Mouse (Mus musculus): Measurements from ENCODE around the gene Wdr24. TPM values are rescaled to one million over a fixed set of nuclear protein-coding genes. Genes with fewer than 3 reads are reported as not detected.

The Wdr24 gene
- polyA plus RNA-seq, 1 experiment from 2014 or later = 22.9 TPM

DNA sequence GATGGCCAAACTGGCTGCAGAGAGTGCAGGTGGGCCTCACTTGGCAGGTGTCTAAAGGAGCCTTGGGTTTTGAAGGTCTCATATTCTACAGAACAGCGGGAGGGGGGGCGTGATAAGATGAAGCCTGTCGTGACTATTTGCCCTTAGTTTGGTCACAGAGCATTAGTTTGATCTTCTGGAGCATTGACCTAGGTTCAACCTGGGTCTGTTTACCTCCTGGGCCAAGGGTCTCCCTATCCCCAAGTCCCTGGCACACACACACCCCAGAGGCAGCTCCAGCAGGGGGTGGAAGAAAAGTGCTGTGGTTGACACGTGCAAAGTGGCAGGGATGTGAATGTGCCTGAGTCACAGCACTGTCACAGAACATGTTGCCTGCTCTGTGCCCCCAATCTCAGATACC lies 12.5 kb upstream of the Wdr24 start:
- Histone ChIP-seq H3K9me3 (ENCODE audit: control insufficient read depth, low read length) (no peaks in the 10 kb centered on the region), H3K36me3 (ENCODE audit: control insufficient read depth, insufficient read depth, low read length) (no peaks in the 10 kb centered on the region), H3K4me2 (ENCODE audit: low read depth, low read length) (no peak overlapping the region), H3K9ac (ENCODE audit: low read depth, low read length) (no peak overlapping the region), H3K27ac (replicated peaks; ENCODE audit: low read depth, low read length) (no peak overlapping the region), H3K27me3 (replicated peaks; ENCODE audit: control insufficient read depth, insufficient read depth, low read length) (peaks cover 32% of the 10 kb centered on the region), H3K4me1 (ENCODE audit: control insufficient read depth, insufficient read depth, low read length) (peaks cover 8% of the 10 kb centered on the region; the same call in 1 of the 2 replicates), H3K4me3 (ENCODE audit: low read depth, low read length) (no peak overlapping the region)
- ATAC-seq (ENCODE audit: low read depth) = no peak
- WGBS = 74% methylated on average over 4 of the region's 4 CpGs
- no peak for DNase-seq (ENCODE audit: low spot score)

DNA sequence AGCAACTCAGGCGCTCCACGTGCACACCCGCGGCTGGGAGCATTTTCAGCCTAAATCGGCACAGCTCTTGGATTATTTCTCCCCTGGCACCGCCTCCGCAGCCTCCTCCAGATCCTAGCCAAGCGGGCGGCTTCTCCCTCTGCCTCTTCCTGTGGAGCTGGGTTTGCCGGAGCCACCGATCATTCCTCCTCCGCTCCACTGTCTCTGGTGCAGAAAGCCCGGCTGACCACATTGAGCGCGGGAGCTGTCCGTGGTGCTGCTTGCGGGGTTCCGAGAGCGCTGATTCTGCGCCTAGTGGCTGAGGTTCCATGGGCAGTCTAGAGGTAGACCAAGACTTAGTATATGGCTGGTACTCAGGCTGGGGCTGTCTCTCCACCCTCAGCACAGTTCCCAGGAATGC lies 10.0 kb upstream of the Wdr24 start:
- WGBS = 2% methylated on average over 20 of the region's 20 CpGs
- H3K4me3 ChIP-seq (ENCODE audit: low read depth, low read length) = no peak overlapping the region
- DNase-seq (ENCODE audit: low spot score) (peak; percentile 88), ATAC-seq (ENCODE audit: low read depth) (peak; percentile 31; the same call in 1 of the 2 replicates)
- H3K27ac ChIP-seq (replicated peaks; ENCODE audit: low read depth, low read length) = no peak overlapping the region
- peaks cover 8% of the 10 kb centered on the region; the same call in 1 of the 2 replicates for H3K4me1 ChIP-seq (ENCODE audit: control insufficient read depth, insufficient read depth, low read length)
- H3K4me2 ChIP-seq (ENCODE audit: low read depth, low read length) = 0 out of 2 replicates have a peak overlapping the region, but pooled peaks have one; percentile 26
- H3K9ac ChIP-seq (ENCODE audit: low read depth, low read length) = no peak overlapping the region
- H3K27me3 ChIP-seq (replicated peaks; ENCODE audit: control insufficient read depth, insufficient read depth, low read length) = peaks cover 34% of the 10 kb centered on the region
- H3K9me3 ChIP-seq (ENCODE audit: control insufficient read depth, low read length) = no peaks in the 10 kb centered on the region
- H3K36me3 ChIP-seq (ENCODE audit: control insufficient read depth, insufficient read depth, low read length) = no peaks in the 10 kb centered on the region

DNA sequence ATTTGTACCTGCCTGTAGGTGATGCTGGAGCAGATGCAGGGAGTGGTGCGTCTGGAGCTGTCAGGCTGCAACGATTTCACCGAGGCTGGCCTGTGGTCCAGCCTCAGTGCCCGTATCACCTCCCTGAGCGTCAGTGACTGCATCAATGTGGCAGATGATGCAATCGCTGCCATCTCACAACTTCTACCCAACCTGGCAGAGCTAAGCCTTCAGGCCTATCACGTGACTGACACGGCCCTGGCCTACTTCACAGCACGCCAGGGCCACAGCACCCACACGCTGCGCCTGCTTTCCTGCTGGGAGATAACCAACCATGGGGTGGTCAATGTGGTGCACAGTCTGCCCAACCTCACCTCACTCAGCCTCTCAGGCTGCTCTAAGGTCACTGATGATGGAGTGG lies 5.8 kb upstream of the Wdr24 start:
- 81% methylated on average over 11 of the region's 11 CpGs for WGBS
- ATAC-seq (ENCODE audit: low read depth) (no peak), DNase-seq (ENCODE audit: low spot score) (no peak)
- H3K4me3 ChIP-seq (ENCODE audit: low read depth, low read length) = no peak overlapping the region
- no peaks in the 10 kb centered on the region for H3K9me3 ChIP-seq (ENCODE audit: control insufficient read depth, low read length)
- H3K27ac ChIP-seq (replicated peaks; ENCODE audit: low read depth, low read length) = no peak overlapping the region
- no peaks in the 10 kb centered on the region for H3K36me3 ChIP-seq (ENCODE audit: control insufficient read depth, insufficient read depth, low read length)
- peaks cover 3% of the 10 kb centered on the region; the same call in 1 of the 2 replicates for H3K4me1 ChIP-seq (ENCODE audit: control insufficient read depth, insufficient read depth, low read length)
- H3K27me3 ChIP-seq (replicated peaks; ENCODE audit: control insufficient read depth, insufficient read depth, low read length) = peaks cover 37% of the 10 kb centered on the region
- H3K4me2 ChIP-seq (ENCODE audit: low read depth, low read length) = no peak overlapping the region
- H3K9ac ChIP-seq (ENCODE audit: low read depth, low read length) = no peak overlapping the region

DNA sequence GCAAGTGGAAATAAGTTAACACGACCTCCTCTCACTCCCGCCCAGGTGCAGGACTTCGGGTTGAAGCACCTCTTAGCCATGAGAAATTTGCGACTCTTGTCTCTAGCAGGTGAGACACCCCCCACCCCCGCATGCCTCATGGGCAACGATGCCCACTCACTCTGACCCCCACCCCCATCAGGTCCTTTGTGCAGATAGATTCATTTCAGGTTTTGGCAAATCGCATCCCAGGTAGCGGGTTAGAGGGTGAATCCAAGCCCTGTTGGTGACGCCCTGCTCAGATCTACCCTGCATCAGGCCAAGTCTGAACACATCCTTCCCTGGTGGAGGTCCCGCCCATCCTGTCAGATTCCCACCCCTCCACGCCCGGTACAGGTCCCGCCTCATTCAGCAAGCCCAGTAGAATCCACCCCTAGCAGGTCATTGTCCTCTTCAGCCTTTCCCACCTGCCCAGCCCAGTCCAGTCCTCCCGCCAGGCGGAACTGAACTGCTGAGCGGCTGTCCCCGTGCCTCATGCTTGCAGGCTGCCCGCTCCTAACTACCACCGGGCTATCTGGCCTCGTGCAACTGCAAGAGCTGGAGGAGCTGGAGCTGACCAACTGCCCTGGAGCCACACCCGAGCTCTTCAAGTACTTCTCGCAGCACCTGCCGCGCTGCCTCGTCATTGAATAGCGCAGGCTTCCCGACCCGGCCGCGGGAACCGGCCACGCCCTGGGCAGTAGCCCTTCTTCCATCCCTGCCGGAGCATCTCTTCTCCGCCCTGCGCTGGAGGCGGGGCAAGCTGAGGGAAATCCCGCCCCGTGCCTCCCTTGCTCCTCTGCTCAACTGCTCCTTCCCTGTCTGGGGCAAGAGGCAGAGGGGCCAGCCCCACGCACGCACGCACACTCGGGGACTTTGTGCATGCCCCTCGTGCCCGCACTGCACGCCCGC lies 4.3 kb upstream of the Wdr24 start:
- no peak overlapping the region; the same call in 1 of the 2 replicates for H3K9ac ChIP-seq (ENCODE audit: low read depth, low read length)
- H3K27ac ChIP-seq (replicated peaks; ENCODE audit: low read depth, low read length) = no peak overlapping the region
- ATAC-seq (ENCODE audit: low read depth) = no peak; the same call in 1 of the 2 replicates
- H3K27me3 ChIP-seq (replicated peaks; ENCODE audit: control insufficient read depth, insufficient read depth, low read length) = peaks cover 37% of the 10 kb centered on the region
- peak overlapping the region; percentile 31 for H3K4me2 ChIP-seq (ENCODE audit: low read depth, low read length)
- peak; percentile 21 for DNase-seq (ENCODE audit: low spot score)
- WGBS = 9% methylated on average over 34 of the region's 46 CpGs
- H3K4me3 ChIP-seq (ENCODE audit: low read depth, low read length) = 0 out of 2 replicates have a peak overlapping the region, but pooled peaks have one; percentile 6
- H3K36me3 ChIP-seq (ENCODE audit: control insufficient read depth, insufficient read depth, low read length) = no peaks in the 10 kb centered on the region
- peaks cover 3% of the 10 kb centered on the region for H3K4me1 ChIP-seq (ENCODE audit: control insufficient read depth, insufficient read depth, low read length)
- H3K9me3 ChIP-seq (ENCODE audit: control insufficient read depth, low read length) = no peaks in the 10 kb centered on the region

DNA sequence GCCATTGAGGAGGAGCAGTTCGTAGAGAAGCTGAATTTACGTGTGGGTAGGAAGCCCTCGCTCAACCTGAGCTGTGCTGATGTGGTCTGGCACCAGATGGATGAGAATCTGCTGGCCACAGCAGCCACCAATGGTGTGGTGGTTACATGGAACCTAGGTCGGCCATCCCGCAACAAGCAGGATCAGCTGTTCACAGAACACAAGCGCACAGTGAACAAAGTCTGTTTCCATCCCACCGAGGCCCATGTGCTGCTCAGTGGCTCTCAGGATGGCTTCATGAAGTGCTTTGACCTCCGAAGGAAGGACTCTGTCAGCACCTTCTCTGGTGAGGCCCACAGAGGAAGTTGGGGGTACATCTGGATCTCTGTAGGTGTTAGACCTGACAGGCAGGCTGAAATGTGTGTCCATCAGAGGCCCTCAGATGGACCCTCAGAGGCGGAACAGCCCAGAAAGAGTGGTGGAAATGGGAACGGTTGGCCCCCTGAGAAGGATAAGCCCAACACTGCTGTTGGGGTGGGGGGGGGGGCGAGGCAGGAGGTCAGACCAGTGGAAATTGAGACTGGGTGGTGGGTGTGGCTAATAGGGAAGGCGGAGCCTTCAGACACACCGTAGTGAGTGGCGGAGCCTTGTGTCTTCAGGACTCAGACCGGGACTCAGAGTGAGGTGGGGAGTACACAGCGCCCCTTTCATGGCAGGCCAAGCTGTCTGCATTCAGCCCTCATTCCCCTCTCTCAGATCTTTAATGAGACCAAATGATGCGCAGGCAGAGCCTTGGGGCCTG lies 1.1 kb downstream of the Wdr24 start:
- ATAC-seq (ENCODE audit: low read depth) = no peak
- peaks cover 17% of the 10 kb centered on the region for H3K27me3 ChIP-seq (replicated peaks; ENCODE audit: control insufficient read depth, insufficient read depth, low read length)

DNA sequence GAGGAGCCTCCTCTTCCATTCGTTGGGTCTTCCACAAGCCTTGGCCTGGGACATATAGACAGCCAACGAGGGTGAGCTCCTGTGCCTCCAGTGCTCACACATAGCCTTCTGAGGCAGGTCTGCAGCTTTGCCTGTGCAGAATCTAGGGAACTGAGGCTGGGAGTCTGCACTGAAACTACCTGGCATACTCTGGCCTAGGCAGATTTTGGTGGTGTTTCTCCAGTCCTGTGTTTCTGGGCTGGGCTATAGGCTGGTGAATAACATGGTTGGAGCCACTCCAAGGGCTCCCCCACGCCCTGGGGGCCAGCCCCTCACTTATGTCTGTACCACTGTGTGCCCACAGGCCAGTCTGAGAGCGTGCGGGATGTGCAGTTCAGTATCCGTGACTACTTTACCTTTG lies 1.9 kb downstream of the Wdr24 start:
- H3K9ac ChIP-seq (ENCODE audit: low read depth, low read length) = no peak overlapping the region
- DNase-seq (ENCODE audit: low spot score) (no peak), ATAC-seq (ENCODE audit: low read depth) (no peak)
- no peak overlapping the region for H3K27ac ChIP-seq (replicated peaks; ENCODE audit: low read depth, low read length)
- H3K4me2 ChIP-seq (ENCODE audit: low read depth, low read length) = no peak overlapping the region
- H3K27me3 ChIP-seq (replicated peaks; ENCODE audit: control insufficient read depth, insufficient read depth, low read length) = peaks cover 9% of the 10 kb centered on the region
- 88% methylated on average over 6 of the region's 6 CpGs for WGBS
- peaks cover 30% of the 10 kb centered on the region for H3K36me3 ChIP-seq (ENCODE audit: control insufficient read depth, insufficient read depth, low read length)
- peaks cover 18% of the 10 kb centered on the region for H3K4me1 ChIP-seq (ENCODE audit: control insufficient read depth, insufficient read depth, low read length)
- no peak overlapping the region for H3K4me3 ChIP-seq (ENCODE audit: low read depth, low read length)
- H3K9me3 ChIP-seq (ENCODE audit: control insufficient read depth, low read length) = no peaks in the 10 kb centered on the region

More for the DNA sequence above, 1.1 kb downstream of the Wdr24 start:
- no peak for DNase-seq (ENCODE audit: low spot score)
- peak overlapping the region; percentile 98 for H3K4me2 ChIP-seq (ENCODE audit: low read depth, low read length)
- no peaks in the 10 kb centered on the region for H3K9me3 ChIP-seq (ENCODE audit: control insufficient read depth, low read length)
- peak overlapping the region; percentile 74 for H3K4me3 ChIP-seq (ENCODE audit: low read depth, low read length)
- H3K9ac ChIP-seq (ENCODE audit: low read depth, low read length) = peak overlapping the region; percentile 76
- no peak overlapping the region for H3K27ac ChIP-seq (replicated peaks; ENCODE audit: low read depth, low read length)
- H3K4me1 ChIP-seq (ENCODE audit: control insufficient read depth, insufficient read depth, low read length) = peaks cover 13% of the 10 kb centered on the region
- H3K36me3 ChIP-seq (ENCODE audit: control insufficient read depth, insufficient read depth, low read length) = peaks cover 23% of the 10 kb centered on the region
- WGBS = 76% methylated on average over 15 of the region's 17 CpGs

DNA sequence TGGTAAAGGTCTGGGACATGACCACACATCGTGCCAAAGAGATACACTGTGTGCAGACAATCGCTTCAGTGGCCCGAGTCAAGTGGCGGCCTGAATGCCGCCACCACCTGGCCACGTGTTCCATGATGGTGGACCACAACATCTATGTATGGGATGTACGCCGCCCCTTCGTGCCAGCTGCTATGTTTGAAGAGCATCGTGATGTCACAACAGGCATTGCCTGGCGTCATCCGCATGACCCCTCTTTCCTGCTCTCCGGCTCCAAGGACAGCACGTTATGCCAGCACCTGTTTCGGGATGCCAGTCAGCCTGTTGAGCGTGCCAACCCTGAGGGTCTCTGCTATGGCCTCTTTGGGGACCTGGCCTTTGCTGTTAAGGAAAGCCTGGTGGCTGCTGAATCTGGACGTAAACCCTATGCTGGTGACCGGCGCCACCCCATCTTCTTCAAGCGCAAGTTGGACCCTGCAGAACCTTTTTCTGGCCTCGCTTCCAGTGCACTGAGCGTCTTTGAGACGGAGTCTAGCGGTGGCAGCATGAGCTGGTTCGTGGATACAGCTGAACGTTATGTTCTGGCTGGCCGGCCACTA lies 2.6 kb downstream of the Wdr24 start:
- H3K36me3 ChIP-seq (ENCODE audit: control insufficient read depth, insufficient read depth, low read length) = peaks cover 38% of the 10 kb centered on the region
- H3K9me3 ChIP-seq (ENCODE audit: control insufficient read depth, low read length) = no peaks in the 10 kb centered on the region
- H3K27me3 ChIP-seq (replicated peaks; ENCODE audit: control insufficient read depth, insufficient read depth, low read length) = peaks cover 2% of the 10 kb centered on the region; the same call in 1 of the 2 replicates
- no peak overlapping the region for H3K9ac ChIP-seq (ENCODE audit: low read depth, low read length)
- H3K4me2 ChIP-seq (ENCODE audit: low read depth, low read length) = no peak overlapping the region
- ATAC-seq (ENCODE audit: low read depth) (no peak), DNase-seq (ENCODE audit: low spot score) (no peak)
- H3K4me1 ChIP-seq (ENCODE audit: control insufficient read depth, insufficient read depth, low read length) = peaks cover 25% of the 10 kb centered on the region
- no peak overlapping the region for H3K27ac ChIP-seq (replicated peaks; ENCODE audit: low read depth, low read length)
- 94% methylated on average over 27 of the region's 27 CpGs for WGBS
- no peak overlapping the region for H3K4me3 ChIP-seq (ENCODE audit: low read depth, low read length)

DNA sequence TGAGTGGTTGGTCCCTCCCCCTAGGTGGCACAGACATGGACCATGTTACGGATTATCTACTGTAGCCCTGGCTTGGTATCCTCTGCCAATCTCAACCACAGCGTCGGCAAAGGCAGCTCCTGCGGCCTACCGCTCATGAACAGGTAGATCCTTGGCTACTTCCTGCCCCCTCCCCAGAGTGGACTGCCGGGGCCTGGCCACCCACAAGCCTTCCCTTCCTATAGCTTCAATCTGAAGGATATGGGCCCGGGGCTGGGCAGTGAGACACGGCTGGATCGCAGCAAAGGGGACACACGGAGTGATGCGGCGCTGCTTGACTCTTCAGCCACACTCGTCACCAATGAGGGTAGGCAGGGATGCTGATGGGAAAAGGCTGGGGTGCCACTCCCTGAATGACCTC lies 3.6 kb downstream of the Wdr24 start:
- 97% methylated on average over 13 of the region's 13 CpGs for WGBS
- no peak overlapping the region for H3K27ac ChIP-seq (replicated peaks; ENCODE audit: low read depth, low read length)
- H3K36me3 ChIP-seq (ENCODE audit: control insufficient read depth, insufficient read depth, low read length) = peaks cover 45% of the 10 kb centered on the region
- no peak overlapping the region for H3K4me2 ChIP-seq (ENCODE audit: low read depth, low read length)
- H3K4me1 ChIP-seq (ENCODE audit: control insufficient read depth, insufficient read depth, low read length) = peaks cover 34% of the 10 kb centered on the region
- ATAC-seq (ENCODE audit: low read depth) = no peak
- no peaks in the 10 kb centered on the region for H3K9me3 ChIP-seq (ENCODE audit: control insufficient read depth, low read length)
- H3K9ac ChIP-seq (ENCODE audit: low read depth, low read length) = no peak overlapping the region
- no peak for DNase-seq (ENCODE audit: low spot score)
- H3K4me3 ChIP-seq (ENCODE audit: low read depth, low read length) = no peak overlapping the region
- no peaks in the 10 kb centered on the region for H3K27me3 ChIP-seq (replicated peaks; ENCODE audit: control insufficient read depth, insufficient read depth, low read length)

All from embryonic facial prominence, embryonic 14.5 days (tissue).